Mouse (Mus musculus) myocyte (in vitro differentiated cells): ENCODE measurements around the gene Rap1gap2. TPM values are rescaled to one million over a fixed set of nuclear protein-coding genes. Genes with fewer than 3 reads are reported as not detected.

Experiments used
- H3K27me3 ChIP-seq: one replicate; pipeline ENCODE4 v1.6.1; 2011; ENCODE audit not compliant: control insufficient read depth, insufficient read depth, insufficient read length
- H3K36me3 ChIP-seq: one replicate; pipeline ENCODE4 v1.6.1; 2011; ENCODE audit not compliant: control insufficient read depth, insufficient read depth
- H3K4me2 ChIP-seq: one replicate; pipeline ENCODE4 v1.6.1; 2011; ENCODE audit warnings: low read depth, control low read depth
- H3K4me3 ChIP-seq: one replicate; pipeline ENCODE4 v1.5.1; 2011; ENCODE audit warnings: mild to moderate bottlenecking, control low read depth, moderate library complexity
- H3K79me2 ChIP-seq: one replicate; pipeline ENCODE4 v1.6.1; 2011; ENCODE audit not compliant: control insufficient read depth, insufficient read depth
- H3ac ChIP-seq: one replicate; pipeline ENCODE4 v1.6.1; 2011; ENCODE audit not compliant: control insufficient read depth, insufficient read length
- CEBPB ChIP-seq: IDR thresholded peaks from 2 replicates; pipeline ENCODE4 v1.6.1; 2011; ENCODE audit warnings: mild to moderate bottlenecking, moderate library complexity; ENCODE audit not compliant: poor library complexity, insufficient read depth, severe bottlenecking
- E2F4 ChIP-seq: IDR thresholded peaks from one replicate; pipeline ENCODE4 v1.6.1; 2011; ENCODE audit warnings: mild to moderate bottlenecking, control low read depth, moderate library complexity; ENCODE audit not compliant: insufficient read depth
- MAX ChIP-seq: IDR thresholded peaks from one replicate; pipeline ENCODE4 v1.6.1; 2011; ENCODE audit warnings: low read depth, mild to moderate bottlenecking, control low read depth
- MYOD1 ChIP-seq, 3 experiments: IDR thresholded peaks; one replicate each; pipeline ENCODE4 v1.6.1; 2011; ENCODE audit warnings: control low read depth in 2 of 3, low read depth in 2 of 3, mild to moderate bottlenecking in 2 of 3, moderate library complexity in 1 of 3; ENCODE audit not compliant: insufficient read length in 2 of 3, control insufficient read depth in 1 of 3
- MYOG ChIP-seq, 3 experiments: IDR thresholded peaks; one replicate each; pipeline ENCODE4 v1.6.1; 2011; ENCODE audit warnings: control low read depth in 2 of 3, low read depth in 2 of 3, mild to moderate bottlenecking in 2 of 3; ENCODE audit not compliant: insufficient read length in 2 of 3, control insufficient read depth in 1 of 3, insufficient read depth in 1 of 3
- POLR2A ChIP-seq: IDR thresholded peaks from one replicate; pipeline ENCODE4 v1.6.1; 2011; ENCODE audit warnings: low read depth, mild to moderate bottlenecking, control low read depth, moderate library complexity; ENCODE audit not compliant: insufficient read length
- POLR2AphosphoS2 ChIP-seq: IDR thresholded peaks from one replicate; pipeline ENCODE4 v1.6.1; 2011; ENCODE audit warnings: low read depth, control low read depth; ENCODE audit not compliant: insufficient read length
- REST ChIP-seq: IDR thresholded peaks from one replicate; pipeline ENCODE4 v1.6.1; 2011; ENCODE audit warnings: mild to moderate bottlenecking, control low read depth, moderate library complexity; ENCODE audit not compliant: insufficient read depth, insufficient read length
- SRF ChIP-seq: IDR thresholded peaks from one replicate; pipeline ENCODE4 v1.6.1; 2011; ENCODE audit warnings: low read depth; ENCODE audit not compliant: control insufficient read depth, insufficient read length
- TCF12 ChIP-seq: IDR thresholded peaks from one replicate; pipeline ENCODE4 v1.6.1; 2011; ENCODE audit warnings: mild to moderate bottlenecking, control low read depth; ENCODE audit not compliant: poor library complexity, insufficient read depth, severe bottlenecking
- TCF3 ChIP-seq: IDR thresholded peaks from one replicate; pipeline ENCODE4 v1.6.1; 2011; ENCODE audit warnings: low read depth, control low read depth; ENCODE audit not compliant: insufficient read length
- USF1 ChIP-seq: IDR thresholded peaks from one replicate; pipeline ENCODE4 v1.6.1; 2011; ENCODE audit warnings: low read depth, mild to moderate bottlenecking, control low read depth, moderate library complexity
- polyA plus RNA-seq: library from polyadenylated mRNA; unstranded; fragments of >200 nt; fragmentation: generic; extraction: Trizol; gene quantifications from one replicate; pipeline ENCODE4 v1.2.1, GENCODE M21; 2012; ENCODE audit warnings: missing spikeins

The Rap1gap2 gene
- polyA plus RNA-seq, 1 experiment: 43.4 TPM

DNA sequence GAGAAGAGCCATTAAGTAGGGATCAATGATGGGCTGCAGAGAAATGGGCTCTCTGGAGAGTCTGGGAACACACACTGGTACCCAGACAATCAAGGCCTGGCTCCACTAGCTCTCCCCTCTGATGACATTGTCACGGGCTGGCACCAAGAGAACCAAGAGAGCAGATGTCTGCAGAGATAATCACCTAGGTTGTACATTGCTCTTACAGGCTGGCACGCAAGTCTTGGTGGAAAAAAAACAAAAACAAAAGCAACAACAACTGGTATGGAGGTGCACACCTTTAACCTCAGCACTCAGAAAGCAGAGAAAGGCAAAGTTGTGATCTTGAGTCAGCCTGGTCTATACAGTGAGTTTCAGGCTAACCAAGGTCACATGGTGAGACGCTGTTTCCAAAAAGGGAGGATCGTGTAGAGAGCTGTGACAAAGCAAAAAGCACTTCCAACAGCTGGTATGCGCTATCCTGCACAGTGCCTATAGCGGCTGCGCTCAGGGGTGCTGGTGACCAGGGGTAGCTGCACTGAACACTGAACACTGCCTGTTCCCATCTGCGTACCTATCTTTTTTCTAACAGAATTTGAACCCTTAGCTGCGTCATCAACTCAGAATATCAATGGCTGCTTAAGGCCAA is 50.0 kb downstream of the Rap1gap2 start:
- Histone ChIP-seq H3K4me2 (no peak overlapping the region), H3K79me2 (no peaks in the 10 kb centered on the region), H3K4me3 (no peak overlapping the region), H3ac (no peak overlapping the region), H3K36me3 (no peaks in the 10 kb centered on the region), H3K27me3 (no peaks in the 10 kb centered on the region)
- TF ChIP-seq TCF12 (no peak), POLR2AphosphoS2 (no peak), E2F4 (no peak), MYOG (IDR thresholded peaks at IDR 0.05; ENCODE audit: control insufficient read depth in 1 of 3, insufficient read depth in 1 of 3, insufficient read length in 2 of 3, low read depth in 2 of 3) (no peak), SRF (no peak), CEBPB (no peak), MYOD1 (IDR thresholded peaks at IDR 0.05; ENCODE audit: control insufficient read depth in 1 of 3, insufficient read length in 2 of 3, low read depth in 2 of 3) (no peak), USF1 (no peak), MAX (no peak), POLR2A (no peak), REST (no peak), TCF3 (no peak)

DNA sequence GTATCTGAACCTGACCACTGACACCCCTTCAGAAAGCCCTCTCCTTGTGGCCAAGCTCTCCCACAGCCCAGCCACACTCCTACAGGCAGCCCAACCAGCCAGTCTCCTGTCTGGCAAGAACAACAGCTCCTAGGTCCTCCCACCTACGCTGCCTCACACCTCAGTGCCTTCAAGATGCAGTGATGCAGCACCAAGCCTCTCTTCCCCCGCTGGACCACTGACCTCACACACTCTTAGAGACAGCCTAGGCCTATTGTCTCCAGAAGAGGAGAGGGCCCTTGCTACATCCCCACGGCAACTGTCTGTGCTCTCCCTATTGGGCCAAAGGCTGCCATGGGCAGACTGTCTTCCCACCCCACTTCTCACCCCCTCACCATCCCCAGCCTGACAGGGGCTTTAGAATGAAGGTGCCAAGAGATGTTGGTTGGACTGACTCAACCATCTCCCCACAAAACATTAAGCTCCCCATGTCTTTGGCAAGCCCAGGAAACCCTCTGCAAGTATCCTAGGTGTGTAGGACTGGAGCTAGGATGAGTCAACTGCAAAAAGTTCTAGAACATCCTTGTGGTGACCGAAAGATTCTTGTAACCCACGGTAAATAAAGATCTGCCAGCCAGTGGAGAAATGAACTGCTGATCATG is 50.8 kb downstream of the Rap1gap2 start:
- Histone ChIP-seq H3K4me3 (no peak overlapping the region), H3K36me3 (no peaks in the 10 kb centered on the region), H3K4me2 (no peak overlapping the region), H3ac (no peak overlapping the region), H3K27me3 (no peaks in the 10 kb centered on the region), H3K79me2 (no peaks in the 10 kb centered on the region)
- TF ChIP-seq TCF3: no peak
- TF ChIP-seq MYOD1 (IDR thresholded peaks at IDR 0.05; ENCODE audit: control insufficient read depth in 1 of 3, insufficient read length in 2 of 3, low read depth in 2 of 3): no peak
- no peak for TF ChIP-seq CEBPB
- TF ChIP-seq MYOG (IDR thresholded peaks at IDR 0.05; ENCODE audit: control insufficient read depth in 1 of 3, insufficient read depth in 1 of 3, insufficient read length in 2 of 3, low read depth in 2 of 3): no peak
- TF ChIP-seq POLR2AphosphoS2: no peak
- TF ChIP-seq POLR2A: no peak
- no peak for TF ChIP-seq SRF
- no peak for TF ChIP-seq E2F4
- no peak for TF ChIP-seq MAX
- no peak for TF ChIP-seq REST
- no peak for TF ChIP-seq TCF12
- no peak for TF ChIP-seq USF1

DNA sequence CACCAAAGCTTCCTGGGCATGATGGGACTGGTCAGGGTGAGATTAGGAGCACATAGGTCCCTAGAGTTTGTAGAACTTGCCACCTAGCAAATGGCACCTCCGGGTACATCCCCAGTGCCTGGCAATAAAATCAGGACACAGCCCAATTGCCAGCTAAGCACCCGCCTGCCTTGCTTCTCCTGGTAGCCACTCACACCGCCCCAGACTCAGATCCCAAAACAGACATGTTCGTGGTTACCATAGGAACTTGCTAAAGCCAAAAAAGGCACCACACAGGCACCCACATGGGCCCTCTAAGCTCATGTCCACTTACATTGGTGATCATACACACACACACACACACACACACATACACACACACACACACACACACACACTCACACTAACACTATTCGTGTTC is 51.8 kb downstream of the Rap1gap2 start:
- no peak for TF ChIP-seq TCF3
- no peak for TF ChIP-seq CEBPB
- TF ChIP-seq REST: no peak
- no peak for TF ChIP-seq USF1
- no peak for TF ChIP-seq SRF
- TF ChIP-seq MYOG (IDR thresholded peaks at IDR 0.05; ENCODE audit: control insufficient read depth in 1 of 3, insufficient read depth in 1 of 3, insufficient read length in 2 of 3, low read depth in 2 of 3): no peak
- no peak for TF ChIP-seq POLR2A
- no peak for TF ChIP-seq MYOD1 (IDR thresholded peaks at IDR 0.05; ENCODE audit: control insufficient read depth in 1 of 3, insufficient read length in 2 of 3, low read depth in 2 of 3)
- no peak for TF ChIP-seq E2F4
- TF ChIP-seq POLR2AphosphoS2: no peak
- no peak for TF ChIP-seq MAX
- no peak for TF ChIP-seq TCF12
- Histone ChIP-seq H3K4me3 (no peak overlapping the region), H3K4me2 (no peak overlapping the region), H3ac (no peak overlapping the region), H3K79me2 (no peaks in the 10 kb centered on the region), H3K36me3 (no peaks in the 10 kb centered on the region), H3K27me3 (no peaks in the 10 kb centered on the region)

DNA sequence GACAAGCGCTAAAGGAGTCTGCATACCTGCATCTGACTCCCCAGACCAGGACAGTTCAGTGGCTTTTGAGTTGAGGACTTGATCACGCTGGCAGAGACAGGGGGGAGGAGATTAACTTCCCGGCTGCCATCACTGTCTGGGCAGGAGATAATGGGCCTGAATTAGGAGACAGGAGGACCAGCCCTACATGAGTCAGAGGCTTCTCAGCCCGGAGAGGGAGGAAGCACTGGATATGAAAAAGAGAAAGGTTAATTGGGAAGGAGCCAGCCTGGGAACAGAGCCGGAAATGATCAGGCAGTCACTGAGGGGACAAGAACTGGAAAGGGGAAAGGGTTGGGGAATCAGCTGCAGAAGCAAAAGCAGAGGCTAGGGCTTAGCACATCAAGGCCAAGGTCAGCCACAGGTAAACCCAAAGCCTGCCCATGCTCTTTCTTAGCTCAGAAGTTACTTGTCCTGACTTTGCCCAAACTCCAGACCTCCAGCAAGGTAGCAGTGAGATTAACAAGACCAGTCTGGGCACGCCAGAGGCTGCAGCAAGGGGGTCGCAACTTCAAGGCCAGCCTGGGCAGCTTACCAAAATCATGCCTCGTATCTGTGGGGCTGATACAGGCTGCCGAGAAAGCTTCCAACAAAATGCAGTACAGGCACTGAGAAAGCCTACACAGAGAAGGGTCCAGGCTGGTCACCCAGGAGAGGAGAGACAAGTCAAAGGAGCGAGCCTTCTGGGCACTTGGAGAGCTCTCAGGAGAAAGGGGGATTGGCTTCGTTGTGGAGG is 53.1 kb downstream of the Rap1gap2 start:
- H3K27me3 ChIP-seq: no peaks in the 10 kb centered on the region
- peak overlapping the region; percentile 76 for H3K4me2 ChIP-seq
- H3K4me3 ChIP-seq: no peak overlapping the region
- H3K79me2 ChIP-seq: no peaks in the 10 kb centered on the region
- TF ChIP-seq SRF (no peak), REST (no peak), CEBPB (no peak), USF1 (no peak), TCF3 (no peak), POLR2AphosphoS2 (no peak), TCF12 (no peak), POLR2A (no peak), MYOD1 (IDR thresholded peaks at IDR 0.05; ENCODE audit: control insufficient read depth in 1 of 3, insufficient read length in 2 of 3, low read depth in 2 of 3) (no peak), MAX (no peak), E2F4 (no peak), MYOG (IDR thresholded peaks at IDR 0.05; ENCODE audit: control insufficient read depth in 1 of 3, insufficient read depth in 1 of 3, insufficient read length in 2 of 3, low read depth in 2 of 3) (no peak)
- H3ac ChIP-seq: no peak overlapping the region
- H3K36me3 ChIP-seq: no peaks in the 10 kb centered on the region
